Mouse (Mus musculus) kidney, adult 9 months (tissue): ENCODE measurements around the gene Rpn2.
A peak's percentile ranks its signal among the peaks of the same experiment; 100 is the strongest.

Experiments used
- DNase-seq: peaks from one replicate; pipeline ENCODE4 v3.0.0; 2022

The Rpn2 gene

DNA sequence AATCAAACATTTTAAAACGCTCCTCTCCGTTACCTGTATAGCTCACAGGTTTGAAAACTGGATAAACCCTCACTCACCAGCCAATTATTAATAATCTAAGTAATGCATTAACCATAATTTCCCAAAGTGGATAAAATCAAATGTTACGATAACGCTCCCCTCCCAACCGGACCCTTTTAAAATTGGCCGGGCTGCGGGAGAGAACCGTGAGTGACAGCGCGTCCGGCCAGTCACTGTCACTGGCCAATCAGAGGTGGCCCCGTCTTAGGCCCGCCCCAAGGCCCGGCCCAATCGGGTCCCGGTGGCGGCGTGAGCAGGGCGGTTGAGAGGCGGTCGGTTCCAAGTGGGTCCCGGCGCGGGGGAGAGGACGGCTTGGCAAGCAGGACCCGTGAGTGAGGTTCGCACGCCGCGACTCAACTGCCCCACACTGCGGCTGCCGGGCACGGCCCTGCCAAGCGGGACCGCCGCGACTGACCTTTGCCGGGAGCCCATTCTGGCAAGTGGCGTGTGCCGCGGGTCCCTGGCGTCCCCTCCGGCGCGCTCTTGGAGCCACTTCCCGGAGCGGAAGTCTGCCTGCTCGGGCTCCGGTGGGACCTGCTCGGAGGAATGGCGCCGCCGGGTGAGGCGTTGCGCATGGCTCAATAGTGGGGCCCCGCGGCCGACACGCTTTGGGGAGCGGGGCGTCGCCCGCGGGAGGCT is at the start of gene Rpn2:
TSS of gene Rpn2 (plus strand) at position 301 of the 699 bp plus-strand sequence.
- DNase-seq: peak; percentile 95

DNA sequence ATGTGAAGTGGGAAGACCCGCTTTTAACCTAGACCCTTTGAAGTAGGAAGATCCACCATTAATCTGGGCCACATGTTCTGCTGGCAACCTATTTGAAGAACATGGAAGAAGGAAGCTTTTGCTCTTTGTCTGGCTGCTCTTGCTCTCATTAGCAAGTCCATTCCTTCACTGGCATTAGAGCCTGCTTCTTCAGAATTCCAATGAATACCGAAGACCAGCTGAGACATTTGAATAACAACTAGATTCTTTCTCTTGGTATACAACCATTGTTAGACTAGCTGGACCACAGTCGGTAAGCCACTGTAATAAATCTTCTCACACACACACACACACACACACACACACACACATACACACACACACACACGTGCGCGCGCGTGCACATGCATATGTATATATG is 42.9 kb upstream of the Rpn2 start:
- DNase-seq: no peak

DNA sequence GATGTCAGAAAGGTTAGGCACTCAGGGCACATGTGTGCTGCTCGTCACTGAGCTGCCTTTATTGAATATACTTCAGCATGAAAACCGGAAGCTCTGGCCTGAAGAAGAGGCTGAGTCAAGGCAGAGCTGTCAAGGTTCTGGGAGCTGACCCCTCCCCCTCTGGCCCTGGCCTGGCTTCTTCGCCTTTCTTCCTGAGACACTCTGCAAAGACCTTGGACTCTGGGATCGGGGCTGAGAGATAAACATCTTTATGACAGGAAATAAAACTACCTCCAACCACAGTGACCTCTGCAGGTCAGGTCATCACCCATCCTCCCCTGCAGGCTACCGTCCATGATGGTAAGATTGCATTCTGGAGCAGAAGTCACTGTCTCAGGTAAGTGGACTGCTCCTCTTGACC is 33.8 kb upstream of the Rpn2 start:
- no peak for DNase-seq

DNA sequence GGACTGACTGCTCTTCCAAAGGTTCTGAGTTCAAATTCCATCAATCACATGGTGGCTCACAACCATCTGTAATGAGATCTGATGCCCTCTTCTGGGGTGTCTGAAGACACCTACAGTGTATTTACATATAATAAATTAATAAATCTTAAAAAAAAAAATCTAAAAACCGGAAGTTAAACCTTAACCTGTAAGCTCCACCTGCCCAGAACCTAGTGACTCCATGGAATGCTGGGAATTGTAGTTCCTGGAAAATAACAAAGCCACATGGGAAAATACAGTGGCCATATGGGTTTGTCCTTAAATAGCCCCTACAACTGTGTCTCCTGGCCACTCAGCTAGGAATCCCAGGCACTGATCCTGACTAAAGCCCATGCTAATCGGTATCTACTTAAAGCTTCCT is 33.2 kb upstream of the Rpn2 start:
- DNase-seq: no peak

DNA sequence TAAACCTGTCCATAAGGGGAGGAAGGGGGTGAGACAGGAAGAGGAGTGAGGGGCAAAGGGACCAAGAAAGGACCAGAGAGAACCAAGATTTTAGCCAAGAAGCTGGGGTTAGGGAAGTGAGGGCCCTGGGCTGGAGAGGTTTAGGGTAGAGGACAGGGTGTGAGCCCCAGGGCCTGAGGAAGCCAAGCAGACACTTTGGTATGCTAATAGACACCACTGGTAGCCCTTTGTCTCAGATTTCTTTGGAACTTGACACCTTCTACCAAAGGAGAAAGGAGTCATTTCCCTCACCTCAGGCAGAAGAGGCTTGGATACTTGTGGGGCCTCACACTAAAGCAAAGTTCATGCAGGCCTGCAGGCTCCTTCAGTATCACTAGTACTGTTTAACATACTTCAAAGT is 30.7 kb upstream of the Rpn2 start:
- DNase-seq: no peak

DNA sequence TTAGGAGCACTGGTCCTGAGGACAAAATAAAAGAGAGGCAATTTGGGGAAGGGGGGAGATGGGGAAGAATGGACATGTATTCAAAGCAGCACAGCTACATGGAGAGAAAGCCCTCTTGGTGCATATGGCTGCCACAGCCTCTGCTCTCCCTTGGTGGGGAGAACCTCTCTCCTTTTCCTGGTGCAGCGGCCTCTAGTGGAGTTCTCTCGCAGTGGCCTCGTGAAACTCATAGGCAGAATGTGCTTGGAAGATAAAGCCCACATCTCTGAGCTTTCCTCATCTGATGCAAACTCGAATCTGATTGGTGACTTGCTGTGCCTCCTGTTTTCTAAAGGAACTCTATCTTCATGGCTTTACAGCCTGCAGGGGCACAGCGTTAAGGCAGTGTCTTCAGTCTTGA is 19.1 kb upstream of the Rpn2 start:
- DNase-seq: peak; percentile 57

DNA sequence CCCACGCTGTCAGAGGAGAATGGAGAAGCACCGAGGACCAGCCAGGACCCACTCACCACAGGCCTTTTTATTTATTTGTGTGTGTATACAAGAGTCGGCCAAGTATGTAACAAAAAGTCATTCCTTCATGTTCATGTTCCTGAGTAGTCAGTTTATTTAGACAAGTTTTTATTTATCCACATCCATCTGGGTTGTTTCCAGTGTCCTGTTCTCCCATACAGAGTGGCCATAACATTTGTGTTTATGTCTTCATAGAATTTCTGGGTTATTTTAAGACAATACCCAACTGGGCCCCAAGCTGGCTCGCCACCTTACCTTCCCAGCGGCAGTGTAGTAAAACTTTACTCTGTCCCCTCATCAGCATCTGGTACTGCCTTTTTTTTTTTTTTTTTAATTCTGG is 16.9 kb upstream of the Rpn2 start:
- no peak for DNase-seq

DNA sequence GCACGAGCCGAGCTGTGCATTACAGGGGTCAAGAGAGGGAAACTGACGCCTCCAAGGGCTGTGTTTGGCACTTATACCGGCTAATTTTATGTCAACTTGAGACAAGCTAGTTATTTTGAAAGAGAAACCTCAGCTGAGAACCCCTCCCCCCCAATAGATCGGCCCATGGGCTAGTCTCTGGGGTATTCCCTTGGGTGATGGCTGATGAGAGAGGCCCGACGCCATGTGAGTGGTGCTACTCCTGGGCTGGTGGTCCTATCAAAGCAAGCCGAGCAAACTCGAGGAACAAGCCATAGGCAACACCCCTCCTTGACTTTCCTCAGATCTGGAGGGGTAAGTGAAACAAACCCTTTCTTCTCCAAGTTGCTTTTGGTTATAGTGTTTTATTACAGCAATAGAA is 16.3 kb upstream of the Rpn2 start:
- DNase-seq: no peak

DNA sequence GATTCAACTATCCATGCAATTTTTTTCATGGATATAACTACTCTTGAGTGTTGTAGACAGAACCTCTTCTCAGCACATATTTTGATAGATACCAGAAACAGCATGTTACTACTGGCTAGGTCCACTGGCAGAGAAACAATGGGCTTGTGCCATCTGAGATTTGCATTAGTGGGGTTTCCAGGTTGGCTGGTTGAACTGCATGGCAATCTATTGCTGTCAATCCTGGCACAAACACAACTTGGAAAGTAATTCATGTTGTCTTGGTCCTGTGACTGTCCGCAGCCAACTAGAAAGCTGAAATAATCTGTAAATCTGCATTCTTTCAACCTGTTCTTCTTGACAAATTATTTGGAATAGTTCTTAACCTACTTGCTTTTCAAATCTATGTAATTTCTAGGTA is 15.7 kb upstream of the Rpn2 start:
- no peak for DNase-seq

DNA sequence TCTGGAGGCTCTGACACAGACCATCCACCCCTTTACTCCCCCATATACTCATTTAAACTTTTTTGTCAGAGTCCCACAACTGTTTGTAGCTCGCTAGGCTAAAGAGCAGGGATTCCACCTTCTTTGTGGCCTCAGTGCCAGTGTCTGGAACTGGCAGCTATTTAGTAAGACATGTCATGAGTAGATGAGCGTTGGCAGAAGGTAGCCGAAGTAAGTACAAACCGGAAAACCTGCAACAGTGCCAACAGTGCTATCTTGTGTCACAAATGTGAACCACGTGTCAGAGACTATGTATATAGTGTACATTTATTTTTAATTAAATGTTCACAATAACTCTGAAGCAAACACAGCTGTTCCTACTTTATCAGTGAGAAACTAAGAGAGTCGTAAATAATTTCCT is 15.0 kb upstream of the Rpn2 start:
- DNase-seq: no peak

DNA sequence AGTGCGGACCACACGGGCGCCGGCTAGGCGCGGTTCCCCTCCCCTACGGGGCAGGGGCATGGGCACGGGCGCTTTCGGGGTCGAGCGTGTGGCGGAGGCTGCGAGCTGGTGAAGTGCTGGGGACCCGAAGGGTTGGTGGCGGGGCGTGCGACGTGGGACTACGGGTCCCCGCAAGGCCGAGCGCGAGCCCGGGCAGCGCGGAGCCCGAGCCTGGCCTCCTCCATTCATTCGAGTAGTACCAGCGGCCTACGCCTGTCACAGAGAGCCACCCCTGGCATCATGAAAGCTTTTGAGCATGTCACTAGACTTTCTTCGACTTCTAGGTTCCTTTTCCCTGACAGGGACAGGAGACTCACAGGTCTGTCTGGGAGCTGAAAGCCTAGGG is 591 bp downstream of the Rpn2 start, which contains the start of gene Mroh8:
TSS of gene Mroh8 (minus strand) at position 134 of the 385 bp plus-strand sequence.
- no peak for DNase-seq

DNA sequence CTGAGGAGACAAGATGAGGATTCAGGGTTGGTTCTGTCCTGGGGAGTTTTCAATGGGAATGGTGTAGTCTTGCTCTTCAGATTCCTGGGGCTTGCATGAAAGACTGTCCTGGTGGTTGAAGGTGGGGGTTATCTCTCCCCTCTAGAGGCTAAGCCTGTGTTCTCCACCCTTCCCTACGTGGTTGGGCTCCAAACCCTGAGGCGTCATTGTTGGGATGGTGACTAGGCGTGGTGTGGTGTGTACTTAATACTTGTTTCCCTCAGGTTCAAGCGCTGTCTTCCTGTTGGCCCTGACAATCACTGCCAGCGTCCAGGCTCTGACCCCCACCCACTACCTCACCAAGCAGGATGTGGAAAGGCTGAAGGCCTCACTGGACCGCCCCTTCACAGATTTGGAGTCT is 4.5 kb downstream of the Rpn2 start:
- no peak for DNase-seq

DNA sequence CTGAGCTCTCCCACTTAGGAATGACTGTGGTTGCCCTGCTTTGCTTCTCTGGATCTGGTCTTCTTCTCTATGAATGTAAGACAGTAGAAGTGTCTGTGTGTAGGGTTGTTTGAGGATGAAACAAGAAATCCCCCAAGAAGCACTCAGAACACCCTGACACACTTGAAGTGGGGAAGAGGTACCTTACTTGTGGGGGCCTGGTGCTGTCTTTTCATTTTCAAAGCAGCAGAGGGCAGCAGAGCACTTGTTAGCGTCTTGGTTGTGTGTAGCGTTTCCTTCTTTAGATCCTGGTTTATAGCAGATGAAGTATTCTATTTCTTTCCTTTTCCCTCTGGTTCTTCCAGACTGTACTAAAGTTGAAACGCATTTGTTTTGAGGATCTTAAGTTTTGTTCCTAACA is 8.7 kb downstream of the Rpn2 start:
- DNase-seq: peak; percentile 49

DNA sequence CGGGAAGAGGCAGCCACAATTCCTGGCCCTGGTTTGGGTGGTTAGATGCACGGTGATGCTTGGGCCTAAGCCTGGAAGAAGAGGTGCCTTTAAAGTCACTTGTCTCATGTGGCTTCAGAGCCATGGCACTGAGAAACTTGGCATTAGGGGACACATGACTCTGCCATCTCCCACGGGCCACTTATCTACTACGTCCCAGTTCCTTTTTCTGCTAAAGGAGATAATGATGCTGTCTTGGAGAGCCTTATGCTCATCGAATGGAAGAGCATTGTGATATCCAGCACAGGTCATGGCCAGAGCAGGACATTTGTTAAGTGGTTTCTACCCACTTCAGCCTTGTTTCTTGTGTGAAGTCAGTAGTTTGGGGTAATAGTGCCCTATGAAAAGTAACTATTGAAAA is 10.2 kb downstream of the Rpn2 start:
- DNase-seq: no peak

DNA sequence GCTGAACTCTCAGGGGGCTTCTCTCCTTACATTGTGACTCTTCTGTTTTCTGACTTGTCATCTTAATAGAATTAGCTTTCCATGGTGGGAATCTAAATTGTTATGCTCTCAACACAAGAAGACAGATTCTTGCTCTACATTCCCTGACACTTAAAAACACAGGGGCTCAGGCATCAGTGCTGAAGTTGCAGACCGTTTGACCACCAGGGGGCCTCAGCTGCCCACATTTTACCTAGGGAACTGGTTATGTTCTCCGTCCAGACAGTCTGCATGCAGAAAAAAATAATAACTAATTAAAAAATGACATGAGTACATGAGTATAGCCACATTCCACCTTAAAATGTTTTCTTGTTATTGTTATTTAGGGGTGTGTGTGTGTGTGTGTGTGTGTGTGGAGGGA is 13.3 kb downstream of the Rpn2 start:
- peak; percentile 74 for DNase-seq

DNA sequence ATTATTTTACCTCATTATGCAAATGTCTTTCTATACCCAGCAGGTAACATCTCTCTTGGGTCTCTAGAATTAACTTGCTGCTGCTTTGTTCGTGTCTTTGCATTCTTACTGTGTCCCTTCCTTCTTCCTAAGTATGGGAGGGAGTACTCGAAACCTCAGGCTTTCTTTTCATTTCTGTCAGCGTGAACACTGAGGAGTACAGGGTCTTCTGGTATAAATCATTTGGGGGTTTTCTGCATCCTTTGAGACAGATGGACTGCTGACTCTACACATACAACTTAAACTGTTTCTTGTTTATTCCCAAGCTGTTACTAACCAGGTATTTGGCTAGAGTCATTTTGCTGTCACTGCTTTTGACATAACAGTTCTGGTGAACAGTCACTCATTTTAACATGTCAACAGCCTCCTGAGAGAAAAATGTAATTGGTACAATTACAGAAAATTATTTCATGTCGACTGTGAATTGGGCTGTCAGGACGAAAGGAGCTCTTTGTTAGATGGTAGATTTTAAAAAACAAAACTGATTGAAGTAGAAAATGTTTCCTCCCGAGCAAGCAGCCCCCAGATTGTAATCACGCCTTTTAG is 17.4 kb downstream of the Rpn2 start:
- DNase-seq: no peak

DNA sequence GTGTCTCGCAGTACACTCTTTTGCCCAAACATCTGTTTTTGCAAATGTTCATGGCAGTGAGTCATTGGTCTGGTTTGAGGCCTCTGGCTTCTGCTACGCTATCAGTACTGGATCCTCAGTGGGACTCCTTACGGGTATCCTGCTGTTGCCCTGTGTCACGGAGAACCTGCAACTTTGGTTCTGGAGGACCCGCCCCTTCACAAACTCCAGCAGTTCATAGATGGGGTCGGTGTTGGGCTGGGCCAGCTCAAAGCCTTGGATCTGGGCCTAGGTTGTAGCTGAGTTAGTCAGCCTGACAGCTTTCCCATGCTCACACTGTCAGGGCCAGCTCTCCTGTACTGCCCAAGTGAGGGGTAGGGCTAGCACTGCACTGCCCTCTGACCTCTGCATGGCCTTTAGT is 21.2 kb downstream of the Rpn2 start:
- DNase-seq: no peak

DNA sequence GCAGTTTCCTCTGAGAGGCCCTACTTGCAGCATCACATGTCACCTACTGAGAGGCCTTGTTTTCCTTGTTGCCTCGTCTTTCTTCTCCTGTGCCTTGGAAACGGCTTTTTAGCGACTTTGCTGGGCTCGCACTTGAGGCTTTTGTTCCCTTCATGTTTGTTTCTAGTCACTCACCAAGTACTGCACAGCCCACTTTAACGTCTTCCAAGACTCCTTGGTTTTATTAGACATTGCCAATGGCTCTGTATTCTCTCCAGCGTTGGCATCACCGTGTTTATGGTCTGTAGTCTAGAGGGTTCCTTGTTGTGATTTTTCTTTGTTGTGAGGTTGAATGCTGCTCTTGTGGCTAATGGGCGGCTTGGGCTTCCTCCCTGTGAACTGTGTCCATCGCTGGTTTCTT is 24.3 kb downstream of the Rpn2 start:
- no peak for DNase-seq

DNA sequence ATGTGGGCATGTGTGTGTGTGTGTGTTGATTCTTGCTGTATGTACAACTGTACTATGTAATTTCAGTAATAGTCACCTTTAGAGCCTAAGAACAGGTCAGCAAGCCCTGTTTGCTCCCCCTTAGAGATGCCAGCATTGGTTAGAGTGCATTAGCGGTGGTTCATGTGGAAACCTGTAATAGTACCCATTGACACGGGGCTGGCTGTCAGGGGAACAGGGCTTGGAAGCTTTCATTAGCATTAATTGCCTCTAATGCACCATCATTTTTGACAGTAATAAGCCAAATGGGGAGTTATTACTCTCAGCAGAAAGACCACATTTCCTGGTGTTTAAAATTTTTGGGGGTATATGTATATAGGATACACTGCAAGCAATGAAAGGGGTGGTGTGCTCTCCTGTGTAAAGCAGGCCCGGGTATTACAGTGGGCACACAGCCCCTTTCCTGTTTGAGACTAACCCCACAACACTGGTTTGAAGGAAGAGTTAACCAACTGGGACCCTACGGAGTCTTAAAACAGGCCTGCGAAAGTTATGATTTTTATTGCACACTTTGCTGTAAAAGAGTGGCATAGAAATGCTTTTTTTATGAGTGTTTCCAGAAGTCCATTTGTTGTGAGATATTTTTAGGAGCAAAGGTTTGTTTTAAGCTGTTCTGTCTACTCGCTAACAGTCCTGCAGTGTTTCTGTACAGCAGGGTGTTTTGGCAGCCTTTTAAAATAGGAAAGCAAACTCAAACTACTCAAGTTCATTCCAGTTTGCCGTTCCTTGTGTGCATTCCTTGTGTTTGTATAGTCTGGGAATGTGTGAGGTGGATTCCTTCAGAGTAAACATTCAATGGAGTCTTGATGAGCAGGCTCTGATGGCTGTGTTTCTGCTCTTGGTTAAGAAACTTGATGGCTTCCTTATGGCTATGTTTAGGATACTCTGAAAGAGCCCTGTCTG is 27.5 kb downstream of the Rpn2 start:
- DNase-seq: no peak

DNA sequence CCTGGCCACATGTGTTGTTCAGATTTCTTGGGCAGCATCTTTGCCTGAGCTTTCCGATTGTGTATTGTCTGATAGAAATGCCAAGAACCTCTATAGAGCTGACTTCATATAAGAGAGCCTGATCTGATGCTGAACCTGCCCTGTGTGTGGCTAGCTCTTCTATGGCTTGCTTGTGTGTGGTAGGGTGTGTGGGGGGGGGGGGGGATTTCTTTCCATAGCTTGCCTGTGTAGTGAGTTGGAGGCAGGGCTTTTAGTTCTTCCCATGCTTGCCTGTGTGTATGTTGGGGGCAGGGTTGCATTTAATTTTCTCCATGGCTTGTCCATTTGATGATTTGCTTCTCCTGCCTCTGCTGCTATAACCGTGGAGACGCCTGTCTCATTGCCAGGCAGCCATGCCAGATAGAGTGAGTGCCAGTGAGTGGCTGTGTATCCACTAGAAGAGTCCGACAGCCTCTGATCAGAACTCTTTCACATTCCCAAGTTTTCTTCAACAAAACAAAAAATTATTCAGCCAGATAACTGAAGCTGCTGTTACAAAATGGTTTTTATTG is 29.0 kb downstream of the Rpn2 start:
- no peak for DNase-seq

DNA sequence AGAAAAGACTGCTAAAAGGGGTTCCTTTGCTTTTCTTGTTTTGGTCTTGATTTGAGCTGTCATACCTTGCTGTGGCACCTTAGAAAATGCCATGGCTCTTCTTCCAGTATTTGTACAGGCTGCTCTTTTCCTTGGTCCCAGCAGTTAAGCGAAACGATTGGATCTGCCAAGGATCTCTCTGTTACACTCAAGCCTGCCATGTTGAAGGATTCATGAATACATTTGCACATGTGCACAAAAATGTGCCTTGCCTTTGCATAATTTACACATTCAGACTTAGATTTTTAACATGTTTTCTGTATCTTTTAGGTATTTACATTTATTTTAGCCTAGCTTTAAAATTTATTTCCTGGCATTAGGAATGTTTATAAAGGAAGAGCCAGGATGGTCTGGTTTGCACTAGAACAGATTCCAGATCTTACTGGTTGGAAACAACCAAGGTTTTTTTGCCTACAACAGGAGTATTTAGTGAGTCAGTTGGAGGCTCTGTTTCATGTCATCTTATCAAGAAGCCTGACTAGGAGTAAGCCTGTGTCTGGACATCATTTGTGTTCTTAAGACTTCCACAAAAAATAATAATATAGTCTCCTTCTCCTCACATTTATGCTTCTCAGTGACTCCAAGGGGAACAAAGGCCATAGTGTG is 29.6 kb downstream of the Rpn2 start:
- no peak for DNase-seq

DNA sequence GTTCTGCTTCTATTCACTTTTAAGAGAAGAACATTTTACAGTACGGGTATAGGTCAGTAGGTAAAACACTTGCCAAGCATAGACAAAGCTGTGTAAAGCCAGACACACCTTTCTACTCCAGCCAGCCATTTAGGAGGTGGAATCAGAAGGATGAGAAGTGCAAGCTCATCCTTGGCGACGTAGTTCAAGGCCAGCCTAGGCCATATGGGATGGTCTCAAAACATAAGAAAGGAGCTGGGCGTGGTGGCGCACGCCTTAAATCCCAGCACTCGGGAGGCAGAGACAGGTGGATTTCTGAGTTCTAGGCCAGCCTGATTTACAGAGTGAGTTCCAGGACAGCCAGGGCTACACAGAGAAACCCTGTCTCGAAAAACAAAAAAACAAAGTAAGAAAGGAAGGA is 30.8 kb downstream of the Rpn2 start:
- DNase-seq: no peak

DNA sequence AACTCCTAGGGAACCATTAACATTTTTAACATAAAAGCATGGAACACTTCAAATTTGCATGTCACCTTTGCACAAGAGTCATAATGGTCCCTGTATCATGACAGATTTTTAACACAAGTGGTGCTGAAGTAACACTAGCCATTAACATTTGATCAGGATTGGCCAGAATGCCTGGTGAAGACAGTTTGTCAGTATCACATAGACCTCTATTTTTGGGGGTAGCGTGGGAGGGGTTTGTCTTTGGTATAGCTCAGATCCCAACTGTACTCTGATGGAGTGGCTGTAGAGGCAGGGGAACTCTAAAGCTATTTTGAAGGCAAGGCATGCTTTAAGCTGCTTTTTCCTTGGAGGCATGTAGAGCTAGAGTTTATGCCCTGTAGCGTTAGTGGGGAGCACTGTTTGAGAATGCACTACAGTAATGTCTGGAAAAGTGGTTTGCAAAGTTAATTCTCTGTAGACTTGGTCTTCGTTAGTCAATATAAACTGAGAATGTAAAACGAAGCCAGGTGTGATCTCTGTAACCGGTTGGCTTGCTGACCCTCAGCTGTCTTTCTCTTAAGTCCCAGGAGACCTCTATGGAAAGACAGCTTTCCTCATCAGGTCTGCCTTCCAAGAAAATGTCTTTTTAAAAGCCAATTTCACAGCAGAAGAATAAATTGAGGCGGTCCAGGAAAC is 32.3 kb downstream of the Rpn2 start:
- DNase-seq: no peak
